Mouse (Mus musculus) adrenal gland, adult 2 months (tissue): Measurements from ENCODE around the gene Carmil3. TPM values are rescaled to one million over a fixed set of nuclear protein-coding genes. Genes with fewer than 3 reads are reported as not detected.

Source experiments
- DNase-seq: peaks from one replicate; pipeline ENCODE4 v3.0.0; 2021
- polyA plus RNA-seq: library from polyadenylated mRNA; depleted of rRNA; stranded (reverse); fragments of >200 nt; gene quantifications from 2 replicates; pipeline ENCODE4 v1.2.3, GENCODE M21; 2012; rRNA removed
- total RNA-seq, 2 experiments: library from RNA; stranded (reverse); gene quantifications; 2 replicates each; pipeline ENCODE4 v1.2.3; 2021

Gene Carmil3
- total and polyA plus RNA-seq, 3 experiments: 4.8 to 11.0 (median 5.4) TPM

DNA sequence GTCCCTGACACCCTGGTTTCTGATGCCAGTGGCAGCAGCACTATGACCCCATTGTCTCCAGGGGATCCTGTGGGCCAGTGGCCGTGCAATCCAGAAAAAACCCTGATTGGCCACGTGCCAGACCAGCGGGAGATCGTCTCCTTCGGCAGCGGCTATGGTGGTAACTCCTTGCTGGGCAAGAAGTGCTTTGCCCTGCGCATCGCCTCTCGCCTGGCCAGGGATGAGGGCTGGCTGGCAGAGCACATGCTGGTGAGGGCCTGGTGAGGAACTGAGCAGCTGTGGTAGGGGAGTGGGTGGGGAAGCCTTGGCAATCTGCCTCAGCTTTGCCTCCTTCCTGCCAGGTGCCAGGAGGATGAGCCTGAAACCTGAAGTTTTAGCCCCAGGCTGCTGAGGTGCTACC, 53.9 kb downstream of the Carmil3 start:
- no peak for DNase-seq

- no peak for DNase-seq
Measured at GRCm38 (mm10) chr14:55550191-55550590, 59.7 kb downstream of the Carmil3 start.

GRCm38 (mm10) chr14:55551347-55551746, 60.9 kb downstream of the Carmil3 start:
- DNase-seq: no peak

DNA sequence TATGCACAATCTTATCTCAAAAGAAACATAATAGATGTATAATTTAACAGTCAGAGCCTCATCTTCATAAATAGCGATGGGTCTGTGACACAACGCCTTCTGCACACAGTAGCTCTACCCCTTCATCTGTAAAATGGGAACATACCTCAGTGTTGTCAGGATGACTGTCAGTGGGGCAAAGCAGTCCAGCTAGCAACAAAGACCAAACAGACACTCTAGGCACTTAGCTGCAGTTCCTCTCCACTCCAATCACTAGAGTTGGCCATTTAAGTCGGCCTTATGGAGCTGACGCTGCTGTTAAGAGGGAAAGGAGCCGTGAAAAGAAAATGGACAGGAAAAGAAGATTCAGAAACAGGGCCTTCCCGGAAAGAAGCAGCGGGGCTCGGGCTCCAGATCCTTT, 61.3 kb downstream of the Carmil3 start:
- no peak for DNase-seq

- no peak for DNase-seq
Measured at GRCm38 (mm10) chr14:55554635-55555034, 64.2 kb downstream of the Carmil3 start.

- DNase-seq: no peak
Measured at GRCm38 (mm10) chr14:55555788-55556187, 65.3 kb downstream of the Carmil3 start.

DNA sequence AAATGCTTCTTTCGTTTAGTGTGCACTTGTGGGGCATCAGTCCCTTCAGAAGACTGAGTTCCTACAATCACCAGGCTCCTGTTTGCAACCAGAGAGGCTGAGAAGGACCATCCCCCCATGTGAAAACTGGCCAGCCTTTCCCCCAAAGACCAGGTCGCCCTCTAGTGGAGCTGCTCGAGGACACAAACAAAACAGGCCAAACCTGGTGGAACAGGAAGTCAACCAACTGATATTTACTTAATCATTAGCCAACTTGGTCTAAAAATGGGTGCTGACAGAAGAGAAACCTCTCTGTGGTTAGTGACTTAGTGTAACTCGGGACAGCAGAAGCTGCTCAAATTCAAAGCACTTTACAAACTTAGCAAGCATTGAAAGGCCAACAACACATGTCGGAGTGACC, 66.6 kb downstream of the Carmil3 start:
- peak; percentile 77 for DNase-seq

DNA sequence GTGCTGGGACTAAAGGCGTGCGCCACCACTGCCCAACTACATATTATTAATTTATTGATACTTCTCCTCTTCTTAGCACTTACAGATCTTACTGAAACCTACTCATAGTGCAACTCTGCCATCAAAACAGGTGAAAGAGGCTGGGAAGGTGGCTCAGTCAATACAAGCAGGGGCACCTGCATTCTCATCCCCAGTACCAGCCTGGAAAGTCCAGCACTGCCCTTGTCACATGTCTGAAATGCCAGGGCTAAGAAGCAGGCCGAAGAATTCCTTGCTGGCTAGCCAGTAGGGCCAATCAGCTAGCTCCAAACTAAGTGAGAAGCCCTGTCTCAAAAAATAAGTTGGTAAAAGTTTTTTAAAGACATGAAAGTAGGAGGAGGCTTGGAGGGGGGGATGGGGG, 67.1 kb downstream of the Carmil3 start:
- no peak for DNase-seq

Other genes with a start within 250 kb of the Carmil3 start
- 100 to 1,000 TPM in 1 of 2 experiments, 10 to 100 TPM in 1; 80.6 to 110 TPM for gene Dhrs4, start 11.9 kb upstream of the Carmil3 start, total RNA-seq
- 40.9 and 44.7 TPM in 2 replicates for gene Dhrs4, start 11.9 kb upstream of the Carmil3 start, polyA plus RNA-seq
- gene Cpne6, start 19.8 kb downstream of the Carmil3 start, total RNA-seq: not detected
- 0.13 and 0.33 TPM in 2 replicates for gene Cpne6, start 19.8 kb downstream of the Carmil3 start, polyA plus RNA-seq
- not detected for gene Nrl, start 34.3 kb downstream of the Carmil3 start, total RNA-seq
- gene Nrl, start 34.3 kb downstream of the Carmil3 start, polyA plus RNA-seq: not detected in 2 replicates
- 10 to 100 TPM; 21.3 to 28.6 TPM for gene Pck2, start 49.6 kb downstream of the Carmil3 start, total RNA-seq
- 47.7 and 50.9 TPM in 2 replicates for gene Pck2, start 49.6 kb downstream of the Carmil3 start, polyA plus RNA-seq
- gene Dcaf11, start 69.4 kb downstream of the Carmil3 start, total RNA-seq: 100 to 1,000 TPM; 102 to 157 TPM
- gene Dcaf11, start 69.4 kb downstream of the Carmil3 start, polyA plus RNA-seq: 107 and 139 TPM in 2 replicates
- 1 to 10 TPM in 1 of 2 experiments, not detected in 1; 1.2 TPM for gene A730061H03Rik, start 69.8 kb downstream of the Carmil3 start, total RNA-seq
- gene A730061H03Rik, start 69.8 kb downstream of the Carmil3 start, polyA plus RNA-seq: 3.8 and 4.2 TPM in 2 replicates
- gene Fitm1, start 85.0 kb downstream of the Carmil3 start, total RNA-seq: 1 to 10 TPM in 1 of 2 experiments, under 1 TPM in 1; 0.41 to 1.5 TPM
- 3.8 and 5.6 TPM in 2 replicates for gene Fitm1, start 85.0 kb downstream of the Carmil3 start, polyA plus RNA-seq
- gene Psme1, start 87.5 kb downstream of the Carmil3 start, total RNA-seq: 100 to 1,000 TPM; 207 to 360 TPM
- gene Psme1, start 87.5 kb downstream of the Carmil3 start, polyA plus RNA-seq: 87.3 and 96.4 TPM in 2 replicates
- 10 to 100 TPM; 24.5 to 38.4 TPM for gene Emc9, start 94.7 kb downstream of the Carmil3 start, total RNA-seq
- gene Emc9, start 94.7 kb downstream of the Carmil3 start, polyA plus RNA-seq: 59.2 and 62.9 TPM in 2 replicates
- gene Psme2, start 100.5 kb downstream of the Carmil3 start, total RNA-seq: 100 to 1,000 TPM; 329 to 332 TPM
- 49.2 and 65.1 TPM in 2 replicates for gene Psme2, start 100.5 kb downstream of the Carmil3 start, polyA plus RNA-seq
- gene Rnf31, start 101.1 kb downstream of the Carmil3 start, total RNA-seq: 10 to 100 TPM; 30.8 to 36.6 TPM
- 37.2 and 38.9 TPM in 2 replicates for gene Rnf31, start 101.1 kb downstream of the Carmil3 start, polyA plus RNA-seq
- gene Irf9, start 112.9 kb downstream of the Carmil3 start, total RNA-seq: 10 to 100 TPM; 18.0 to 23.6 TPM
- gene Irf9, start 112.9 kb downstream of the Carmil3 start, polyA plus RNA-seq: 76.9 and 100 TPM in 2 replicates
- gene Rec8, start 127.4 kb downstream of the Carmil3 start, total RNA-seq: 10 to 100 TPM in 1 of 2 experiments, 1 to 10 TPM in 1; 7.5 to 10.4 TPM
- 15.9 and 18.4 TPM in 2 replicates for gene Rec8, start 127.4 kb downstream of the Carmil3 start, polyA plus RNA-seq
- 100 to 1,000 TPM; 126 to 136 TPM for gene Ipo4, start 145.3 kb downstream of the Carmil3 start, total RNA-seq
- gene Ipo4, start 145.3 kb downstream of the Carmil3 start, polyA plus RNA-seq: 86.6 and 132 TPM in 2 replicates
- 1 to 10 TPM in 1 of 2 experiments, not detected in 1; 3.9 TPM for gene Gm49378, start 147.2 kb downstream of the Carmil3 start, total RNA-seq
- 30.0 and 40.2 TPM in 2 replicates for gene Gm49378, start 147.2 kb downstream of the Carmil3 start, polyA plus RNA-seq
- gene Tm9sf1, start 153.2 kb downstream of the Carmil3 start, total RNA-seq: 10 to 100 TPM; 76.7 to 86.1 TPM
- 128 and 151 TPM in 2 replicates for gene Tm9sf1, start 153.2 kb downstream of the Carmil3 start, polyA plus RNA-seq
- 1 to 10 TPM; 1.2 to 1.5 TPM for gene Tssk4, start 159.5 kb downstream of the Carmil3 start, total RNA-seq
- gene Tssk4, start 159.5 kb downstream of the Carmil3 start, polyA plus RNA-seq: 0.52 and 0.59 TPM in 2 replicates
- 10 to 100 TPM; 57.9 to 58.2 TPM for gene Mdp1, start 169.9 kb downstream of the Carmil3 start, total RNA-seq
- 13.8 and 17.9 TPM in 2 replicates for gene Mdp1, start 169.9 kb downstream of the Carmil3 start, polyA plus RNA-seq
- 10 to 100 TPM; 23.1 to 28.5 TPM for gene Gmpr2, start 181.3 kb downstream of the Carmil3 start, total RNA-seq
- gene Gmpr2, start 181.3 kb downstream of the Carmil3 start, polyA plus RNA-seq: 10.0 and 12.4 TPM in 2 replicates
- 100 to 1,000 TPM; 352 to 392 TPM for gene Nedd8, start 181.5 kb downstream of the Carmil3 start, total RNA-seq
- 214 and 281 TPM in 2 replicates for gene Nedd8, start 181.5 kb downstream of the Carmil3 start, polyA plus RNA-seq
- 10 to 100 TPM; 29.6 to 35.8 TPM for gene Tinf2, start 191.2 kb downstream of the Carmil3 start, total RNA-seq
- gene Tinf2, start 191.2 kb downstream of the Carmil3 start, polyA plus RNA-seq: 10.2 and 11.9 TPM in 2 replicates
- gene Tgm1, start 223.3 kb downstream of the Carmil3 start, total RNA-seq: under 1 TPM; 0.23 to 0.45 TPM
- gene Tgm1, start 223.3 kb downstream of the Carmil3 start, polyA plus RNA-seq: 0.27 and 0.28 TPM in 2 replicates
- 10 to 100 TPM; 20.2 to 20.4 TPM for gene Rabggta, start 231.6 kb downstream of the Carmil3 start, total RNA-seq
- 39.5 and 44.7 TPM in 2 replicates for gene Rabggta, start 231.6 kb downstream of the Carmil3 start, polyA plus RNA-seq